Mouse (Mus musculus) forebrain, embryonic 16.5 days (tissue): ENCODE measurements around the gene Itgb7. TPM values are rescaled to one million over a fixed set of nuclear protein-coding genes. Genes with fewer than 3 reads are reported as not detected.

Experiments used
- ATAC-seq: fragments of 200-750 bp; cut with Nextera tagmentation; 2 replicates; pipeline ENCODE4 v1.8.0; 2017; ENCODE audit warnings: mild to moderate bottlenecking, moderate library complexity
- H3K27ac ChIP-seq: fragments of 300-500 bp; sonication (generic); 2 replicates; pipeline ENCODE4 v1.5.1; 2014; ENCODE audit warnings: low read length, control low read depth
- H3K27me3 ChIP-seq: fragments of 300-500 bp; sonication (generic); replicated peaks from 2 replicates; pipeline ENCODE4 v1.6.1; 2014; ENCODE audit warnings: low read length; ENCODE audit not compliant: control insufficient read depth, insufficient read depth
- H3K36me3 ChIP-seq: fragments of 300-500 bp; sonication (generic); 2 replicates; pipeline ENCODE4 v1.6.1; 2014; ENCODE audit not compliant: control insufficient read depth, insufficient read depth
- H3K4me1 ChIP-seq: fragments of 300-500 bp; sonication (generic); replicated peaks from 2 replicates; pipeline ENCODE4 v1.6.1; 2014; ENCODE audit warnings: low read length; ENCODE audit not compliant: control insufficient read depth, insufficient read depth
- H3K4me2 ChIP-seq: fragments of 300-500 bp; sonication (generic); 2 replicates; pipeline ENCODE4 v1.6.1; 2014; ENCODE audit warnings: mild to moderate bottlenecking, low read length, control low read depth
- H3K4me3 ChIP-seq: fragments of 300-500 bp; sonication (generic); replicated peaks from 2 replicates; pipeline ENCODE4 v1.5.1; 2014; ENCODE audit warnings: mild to moderate bottlenecking, low read length, control low read depth
- H3K9ac ChIP-seq: fragments of 300-500 bp; sonication (generic); replicated peaks from 2 replicates; pipeline ENCODE4 v1.6.1; 2014; ENCODE audit warnings: low read depth, low read length, control low read depth
- H3K9me3 ChIP-seq: fragments of 300-500 bp; sonication (generic); 2 replicates; pipeline ENCODE4 v1.6.1; 2016; ENCODE audit warnings: low read length; ENCODE audit not compliant: control insufficient read depth
- WGBS: fragments of 180-500 bp; shearing (Covaris S2); extraction: QIAGEN DNeasy Blood & Tissue Kit; methylation state at CpG from one replicate; pipeline ENCODE4 v1.1.7; 2014; 5-methylcytosine and 5-hydroxymethylcytosine counted together
- polyA plus RNA-seq: library from polyadenylated mRNA; unstranded; fragments of >200 nt; fragmentation: Nextera tagmentation; extraction: Ambion mirVana; gene quantifications from 2 replicates; pipeline ENCODE4 v1.2.1, GENCODE M21; 2015

The Itgb7 gene
- polyA plus RNA-seq, 1 experiment from 2014 or later, result 0.73 TPM

GRCm38 (mm10) chr15:102250521-102250920 is 18.8 kb upstream of the Itgb7 start:
- Histone ChIP-seq H3K9me3 (no peaks in the 10 kb centered on the region), H3K9ac (no peak overlapping the region), H3K4me2 (no peak overlapping the region), H3K36me3 (no peaks in the 10 kb centered on the region), H3K4me1 (peaks cover 13% of the 10 kb centered on the region), H3K4me3 (no peak overlapping the region), H3K27me3 (no peaks in the 10 kb centered on the region), H3K27ac (no peak overlapping the region)
- no peak for ATAC-seq
- 68% methylated on average over 5 of the region's 5 CpGs for WGBS

- H3K27me3 ChIP-seq, result no peaks in the 10 kb centered on the region
- no peak overlapping the region for H3K4me2 ChIP-seq
- 55% methylated on average over 9 of the region's 9 CpGs for WGBS
- no peak overlapping the region for H3K9ac ChIP-seq
- peaks cover 19% of the 10 kb centered on the region for H3K4me1 ChIP-seq
- H3K36me3 ChIP-seq, result no peaks in the 10 kb centered on the region
- no peaks in the 10 kb centered on the region for H3K9me3 ChIP-seq
- H3K27ac ChIP-seq, result no peak overlapping the region
- ATAC-seq, result no peak
- H3K4me3 ChIP-seq, result no peak overlapping the region
Observed at GRCm38 (mm10) chr15:102249967-102250366, 18.2 kb upstream of the Itgb7 start.

GRCm38 (mm10) chr15:102249251-102249691 is 17.5 kb upstream of the Itgb7 start:
- H3K4me2 ChIP-seq, result no peak overlapping the region

GRCm38 (mm10) chr15:102248812-102249191 is 17.1 kb upstream of the Itgb7 start:
- peaks cover 30% of the 10 kb centered on the region for H3K4me1 ChIP-seq

More at GRCm38 (mm10) chr15:102249251-102249691, 17.5 kb upstream of the Itgb7 start:
- Histone ChIP-seq H3K27me3 (peaks cover under 1% of the 10 kb centered on the region; the same call in 1 of the 2 replicates), H3K36me3 (no peaks in the 10 kb centered on the region), H3K9me3 (no peaks in the 10 kb centered on the region), H3K27ac (no peak overlapping the region), H3K9ac (no peak overlapping the region), H3K4me3 (no peak overlapping the region), H3K4me1 (peaks cover 26% of the 10 kb centered on the region)
- WGBS, result 5% methylated on average over 13 of the region's 13 CpGs
- no peak for ATAC-seq

GRCm38 (mm10) chr15:102248131-102248811 is 16.5 kb upstream of the Itgb7 start:
- Histone ChIP-seq H3K27me3 (peaks cover 4% of the 10 kb centered on the region; the same call in 1 of the 2 replicates), H3K4me2 (peak overlapping the region; percentile 67), H3K4me1 (peaks cover 35% of the 10 kb centered on the region), H3K9ac (peak overlapping the region; percentile 55), H3K36me3 (no peaks in the 10 kb centered on the region), H3K27ac (no peak overlapping the region), H3K9me3 (no peaks in the 10 kb centered on the region), H3K4me3 (peak overlapping the region; percentile 55)
- ATAC-seq, result no peak
- 7% methylated on average over 8 of the region's 8 CpGs for WGBS

More at GRCm38 (mm10) chr15:102248812-102249191, 17.1 kb upstream of the Itgb7 start:
- 21% methylated on average over 3 of the region's 3 CpGs for whole genome bisulfite sequencing
- Histone ChIP-seq H3K36me3 (no peaks in the 10 kb centered on the region), H3K9ac (no peak overlapping the region), H3K27me3 (peaks cover 4% of the 10 kb centered on the region; the same call in 1 of the 2 replicates), H3K9me3 (no peaks in the 10 kb centered on the region), H3K4me3 (no peak overlapping the region), H3K4me2 (no peak overlapping the region), H3K27ac (no peak overlapping the region)
- ATAC-seq, result no peak

GRCm38 (mm10) chr15:102247252-102248130 is 15.7 kb upstream of the Itgb7 start:
- H3K4me1 ChIP-seq, result peaks cover 39% of the 10 kb centered on the region
- ATAC-seq, result 0 out of 2 replicates have a peak, but pooled peaks have one; percentile 11

GRCm38 (mm10) chr15:102246866-102247251 is 15.1 kb upstream of the Itgb7 start:
- Histone ChIP-seq H3K27ac (peak overlapping the region; percentile 92), H3K4me3 (peak overlapping the region; percentile 55), H3K9me3 (no peaks in the 10 kb centered on the region), H3K4me1 (peaks cover 39% of the 10 kb centered on the region), H3K4me2 (peak overlapping the region; percentile 67), H3K27me3 (peaks cover 6% of the 10 kb centered on the region), H3K36me3 (no peaks in the 10 kb centered on the region), H3K9ac (peak overlapping the region; percentile 55)
- ATAC-seq, result peak; percentile 85
- 0% methylated on average over 30 of the region's 35 CpGs for WGBS

More at GRCm38 (mm10) chr15:102247252-102248130, 15.7 kb upstream of the Itgb7 start:
- H3K27ac ChIP-seq, result peak overlapping the region; percentile 16; the same call in 1 of the 2 replicates
- peaks cover 6% of the 10 kb centered on the region for H3K27me3 ChIP-seq
- H3K4me3 ChIP-seq, result peak overlapping the region; percentile 55
- no peaks in the 10 kb centered on the region for H3K9me3 ChIP-seq
- under 1% methylated on average over 47 of the region's 65 CpGs for WGBS
- peak overlapping the region; percentile 55 for H3K9ac ChIP-seq
- peak overlapping the region; percentile 67 for H3K4me2 ChIP-seq
- no peaks in the 10 kb centered on the region for H3K36me3 ChIP-seq

- H3K4me3 ChIP-seq, result peak overlapping the region; percentile 55
- H3K9ac ChIP-seq, result peak overlapping the region; percentile 55
- no peaks in the 10 kb centered on the region for H3K36me3 ChIP-seq
- peak overlapping the region; percentile 92 for H3K27ac ChIP-seq
- no peaks in the 10 kb centered on the region for H3K9me3 ChIP-seq
- ATAC-seq, result peak; percentile 95
- H3K4me1 ChIP-seq, result peaks cover 39% of the 10 kb centered on the region
- H3K27me3 ChIP-seq, result peaks cover 6% of the 10 kb centered on the region
- under 1% methylated on average over 41 of the region's 44 CpGs for WGBS
- H3K4me2 ChIP-seq, result peak overlapping the region; percentile 67
Observed at GRCm38 (mm10) chr15:102245891-102246741, 14.4 kb upstream of the Itgb7 start.
